Mouse (Mus musculus) ovary, postnatal 36 days (tissue): ENCODE results near the gene Shf.
"Not testable (repeated sequence)": the region's sequence is repeated elsewhere in the genome, so short reads cannot be mapped to it uniquely, and the experiment has no call there.

ENCODE experiments used
- DNase-seq: peaks from one replicate; pipeline ENCODE4 v3.0.0; 2022; ENCODE audit warnings: low spot score, mixed read lengths

The Shf gene

DNA sequence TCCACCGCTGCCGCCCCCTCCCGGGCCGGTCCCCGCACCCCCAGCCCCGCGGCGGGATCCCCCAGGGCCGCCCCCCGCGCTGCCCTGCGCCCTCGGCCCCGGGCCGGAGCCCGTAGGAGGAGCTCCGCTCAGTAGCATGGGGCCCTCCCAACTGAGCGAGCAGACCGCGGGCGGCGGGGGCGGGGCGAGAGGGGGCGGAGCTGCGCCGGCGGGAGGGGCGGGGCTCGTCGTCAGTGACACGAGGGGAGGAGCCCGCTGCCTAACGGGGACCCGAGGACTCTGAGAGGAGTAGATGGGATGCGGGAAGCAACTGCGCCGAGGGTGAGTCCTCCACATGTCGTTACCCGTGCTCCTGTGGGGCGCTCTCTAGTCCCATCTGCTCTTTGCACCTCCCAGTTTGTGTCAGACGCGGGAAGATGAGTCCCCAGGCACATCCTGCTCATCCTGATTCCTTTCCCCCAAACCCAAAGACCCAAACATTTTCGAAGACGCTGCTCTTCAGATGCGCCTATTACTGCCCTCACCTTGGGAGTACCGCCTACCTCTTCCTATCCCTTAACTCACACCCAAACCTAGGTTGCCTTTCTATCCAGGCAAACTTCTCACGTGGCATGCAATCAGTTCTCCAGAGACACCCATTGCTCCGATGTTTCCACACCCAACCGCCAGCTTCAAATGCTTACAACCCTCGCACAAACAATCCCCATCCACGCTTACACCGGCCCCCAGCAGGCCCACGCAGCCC lies at the start of gene Shf:
Gene Shf (minus strand): TSS at position 168 of the 745 bp plus-strand sequence.
- peak; percentile 90 for DNase-seq

DNA sequence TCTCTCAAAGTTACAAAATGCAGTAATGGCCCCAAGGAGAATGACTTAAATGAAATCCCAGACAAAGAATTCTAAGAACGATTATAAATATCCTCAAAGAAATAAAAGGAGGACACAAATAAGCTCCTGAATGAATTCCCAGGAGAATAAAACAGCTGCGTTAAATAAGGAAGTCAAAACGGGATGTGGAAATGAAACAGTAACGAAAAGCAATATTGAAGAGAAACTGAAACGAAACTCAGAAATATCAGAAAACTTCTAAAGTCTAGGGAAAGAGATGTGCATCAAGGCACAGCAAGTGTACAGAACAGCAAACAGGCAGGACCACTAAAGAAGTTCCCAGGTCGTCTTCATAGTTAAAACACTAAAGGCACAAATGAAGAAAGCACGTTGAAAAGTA lies 40.0 kb upstream of the Shf start:
- no peak for DNase-seq

DNA sequence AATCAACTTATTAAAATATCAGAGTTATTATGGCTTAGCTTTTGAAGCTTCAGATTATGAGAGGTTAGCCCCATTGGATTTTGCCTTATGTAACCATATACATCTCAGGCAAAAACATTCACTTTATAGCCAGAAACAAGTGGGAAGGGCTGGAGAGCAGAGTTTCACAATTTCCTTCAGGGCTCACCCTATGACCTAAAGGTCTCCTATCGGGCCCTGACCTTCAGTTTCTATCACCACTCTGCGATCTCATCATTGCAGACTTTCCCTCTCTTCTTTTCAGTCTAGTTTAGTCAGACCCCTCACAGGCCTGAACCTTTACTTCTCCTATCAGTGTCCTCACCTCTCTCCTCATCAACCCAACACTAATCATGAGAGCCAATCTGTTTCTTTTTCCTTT lies 38.6 kb upstream of the Shf start:
- DNase-seq = no peak

DNA sequence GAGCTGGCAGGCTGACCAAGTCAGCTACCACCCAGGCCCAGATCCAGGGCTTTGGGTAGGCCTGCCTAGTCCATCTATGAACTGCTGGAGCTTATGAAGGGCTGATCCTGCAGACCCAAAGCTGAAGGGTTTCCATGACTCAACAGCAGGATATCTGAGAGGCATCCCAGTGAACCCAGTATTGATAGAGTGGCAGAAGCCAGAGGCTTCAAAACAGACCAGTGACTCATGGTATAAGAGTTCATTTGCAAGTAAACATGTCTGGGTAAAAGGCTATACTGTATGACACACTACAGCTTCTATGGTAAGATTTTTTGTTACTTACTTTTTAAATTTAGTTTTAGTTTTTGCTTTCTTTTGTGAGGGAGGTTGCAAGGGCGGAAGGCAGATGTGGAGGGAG lies 27.2 kb upstream of the Shf start:
- no peak for DNase-seq

DNA sequence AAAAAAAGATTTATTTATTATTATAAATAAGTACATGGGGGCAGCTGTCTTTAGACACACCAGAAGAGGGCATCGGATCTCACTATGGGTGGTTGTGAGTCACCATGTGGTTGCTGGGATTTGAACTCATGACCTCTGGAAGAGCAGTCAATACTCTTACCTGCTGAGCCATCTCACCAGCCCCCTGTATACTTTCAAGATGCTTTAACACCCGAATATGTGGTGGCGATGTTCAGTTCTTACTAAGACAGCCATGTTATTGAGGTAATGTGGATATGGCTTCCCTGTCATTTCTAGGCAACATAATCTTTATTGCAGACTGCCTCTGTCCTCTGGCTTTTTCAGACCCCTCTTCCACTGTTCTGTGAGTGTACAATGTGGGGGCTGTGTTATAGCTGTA lies 18.2 kb upstream of the Shf start:
- DNase-seq = not testable (repeated sequence)

DNA sequence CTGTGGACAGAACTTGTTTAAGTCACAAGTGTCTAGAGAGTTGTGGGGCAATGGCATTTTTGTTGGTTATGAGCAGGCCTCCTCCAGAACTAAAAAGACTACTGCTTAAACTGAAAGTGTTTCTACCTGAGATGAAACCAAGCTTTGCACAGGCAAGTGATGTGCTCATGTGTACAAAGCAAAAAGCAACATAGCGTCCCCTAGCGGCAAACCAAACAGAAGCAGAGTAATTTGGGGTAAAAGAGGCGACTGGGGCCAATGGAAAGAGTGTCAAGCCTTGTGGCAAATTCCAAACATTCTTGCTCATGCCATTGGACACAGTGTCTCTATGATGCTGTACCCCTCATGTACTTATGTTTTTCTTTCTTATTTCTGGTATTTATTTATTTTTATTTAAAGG lies 16.1 kb upstream of the Shf start:
- no peak for DNase-seq

DNA sequence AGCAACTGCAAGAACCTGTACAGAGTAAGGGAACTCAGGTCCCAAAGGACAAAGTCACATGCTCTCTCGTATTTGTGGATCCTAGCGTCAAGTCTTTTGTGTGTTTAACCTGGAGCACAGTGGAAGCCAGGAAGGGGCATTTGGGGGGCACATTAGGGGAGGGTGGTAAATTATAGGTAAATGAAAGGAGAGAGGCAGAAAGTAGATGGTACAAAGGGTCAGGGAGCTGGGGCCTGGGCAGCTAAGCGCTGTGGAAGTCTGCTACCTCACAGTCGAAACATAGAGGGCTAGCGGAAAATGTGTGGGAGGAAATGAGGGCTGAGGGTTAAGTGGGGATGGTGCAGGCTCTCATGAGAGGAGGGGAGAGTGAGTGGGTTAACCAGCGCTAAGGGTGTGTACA lies 13.2 kb upstream of the Shf start:
- DNase-seq = no peak

DNA sequence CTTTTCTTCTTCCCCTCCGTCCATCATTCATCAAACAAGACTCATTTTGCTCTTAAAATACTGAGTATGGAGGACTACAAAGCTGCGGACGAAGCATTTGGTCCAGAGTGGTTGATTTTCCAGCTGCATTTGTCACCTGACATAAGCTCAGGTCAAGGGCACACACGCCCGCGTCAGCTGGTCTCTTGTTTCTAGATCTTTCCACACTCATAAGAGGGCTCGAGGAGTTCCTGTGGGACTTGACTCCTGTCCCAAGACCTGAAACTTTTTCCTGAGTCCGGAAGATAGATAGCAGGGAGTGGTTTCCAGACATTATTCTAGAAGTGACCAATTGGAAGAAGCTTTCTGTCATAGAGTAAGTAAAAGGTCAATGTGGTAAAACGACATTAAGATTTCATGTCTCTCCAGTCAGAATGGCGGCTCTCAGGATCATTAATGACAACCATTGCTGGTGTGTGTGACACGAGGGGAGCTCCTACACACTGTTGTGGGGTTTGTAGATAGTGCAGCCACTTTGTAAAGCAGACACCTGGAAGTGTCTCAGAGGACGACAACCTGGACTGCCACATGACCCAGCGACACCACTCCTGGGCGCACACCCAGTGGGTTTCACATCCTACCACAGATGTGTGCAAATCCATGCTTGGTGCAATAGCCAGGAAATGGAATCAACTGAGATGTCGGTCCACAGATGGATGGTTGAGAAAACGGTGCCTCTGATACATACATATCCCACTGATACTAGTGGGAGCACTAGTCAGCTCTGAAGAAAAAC lies 12.6 kb upstream of the Shf start:
- DNase-seq = no peak

DNA sequence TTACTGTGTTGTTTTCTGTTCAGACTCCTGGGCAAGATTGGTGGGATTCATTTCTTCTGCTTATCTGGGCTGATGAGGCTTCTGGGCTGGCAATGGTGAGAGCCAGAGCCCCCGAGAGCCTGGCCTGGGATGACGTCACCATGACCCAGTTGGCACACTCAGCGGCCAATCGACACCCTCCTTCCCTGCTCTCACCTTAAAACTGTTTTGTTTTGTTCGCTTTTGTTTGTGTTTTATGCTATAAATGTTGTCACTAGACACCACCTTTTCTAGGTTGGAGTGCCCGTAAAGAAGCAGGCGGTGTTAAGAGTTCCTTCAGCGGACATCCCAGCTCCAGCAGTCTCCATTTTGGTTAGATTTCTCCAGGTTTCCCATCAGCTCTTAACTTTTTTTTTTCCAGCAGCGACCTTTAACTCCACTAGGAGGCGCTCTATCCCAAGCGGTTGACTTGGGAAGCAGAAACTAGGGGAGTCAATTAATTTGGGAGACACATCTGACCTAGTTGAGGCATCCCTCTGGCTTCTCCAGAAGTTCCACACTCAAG lies 11.9 kb upstream of the Shf start:
- no peak for DNase-seq

DNA sequence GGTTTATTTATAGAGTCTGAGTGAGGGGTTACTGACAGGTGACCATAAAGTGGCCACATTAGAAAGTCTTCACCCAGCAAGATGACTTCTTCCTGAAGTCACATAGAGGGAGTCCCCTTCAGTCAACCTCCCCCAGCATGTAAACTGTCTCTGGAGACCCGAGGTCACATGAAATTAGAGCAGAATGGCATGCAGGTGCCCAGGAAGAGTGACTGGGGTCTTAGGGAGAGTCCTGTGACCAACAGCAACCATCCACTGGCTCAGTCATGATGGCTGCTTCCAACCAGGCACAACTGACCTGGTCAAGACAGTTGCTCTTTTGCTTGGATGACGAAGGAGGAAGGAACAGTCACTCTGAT lies 10.3 kb upstream of the Shf start:
- DNase-seq = no peak

DNA sequence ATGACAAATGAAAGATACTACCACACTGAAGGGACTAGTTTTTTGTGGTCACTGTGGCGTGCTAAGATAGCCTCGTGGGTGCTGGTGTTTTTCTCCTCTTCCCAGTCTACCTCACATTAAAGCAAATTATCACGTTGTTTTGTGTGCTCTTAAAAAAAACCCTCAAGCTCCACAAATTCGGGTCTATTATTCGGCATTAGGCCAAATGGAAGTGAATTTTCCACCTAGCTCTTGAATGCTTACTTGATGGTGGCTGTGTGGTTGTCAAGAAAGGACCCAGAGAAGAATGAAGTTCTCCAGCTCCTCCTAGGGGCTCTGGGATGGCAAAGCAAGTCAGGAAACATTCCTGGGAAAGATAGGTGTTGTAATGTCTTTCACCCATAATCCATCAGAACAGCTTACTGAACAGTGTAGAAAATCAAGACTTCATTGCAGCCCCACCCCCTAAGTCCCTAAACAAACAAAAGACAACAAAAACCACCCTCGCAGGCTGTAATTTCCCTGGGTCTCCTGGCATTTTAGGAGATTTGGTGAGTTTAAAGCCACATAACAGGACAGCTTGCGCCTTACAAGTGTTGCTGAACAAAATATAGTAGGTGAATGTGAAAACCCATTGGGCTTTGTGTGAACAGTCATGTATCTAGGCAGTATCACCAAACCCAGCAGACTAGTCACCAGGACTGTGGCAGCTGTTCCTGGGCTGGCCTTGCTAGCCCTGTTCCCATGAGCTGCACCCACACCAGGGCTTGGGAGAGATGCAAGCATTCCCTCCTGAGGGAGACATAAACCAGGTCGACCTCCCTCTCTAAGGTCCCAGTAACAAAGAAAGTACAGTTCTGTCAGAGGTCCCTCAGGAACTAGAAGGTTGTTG lies 9.7 kb upstream of the Shf start:
- DNase-seq = no peak

DNA sequence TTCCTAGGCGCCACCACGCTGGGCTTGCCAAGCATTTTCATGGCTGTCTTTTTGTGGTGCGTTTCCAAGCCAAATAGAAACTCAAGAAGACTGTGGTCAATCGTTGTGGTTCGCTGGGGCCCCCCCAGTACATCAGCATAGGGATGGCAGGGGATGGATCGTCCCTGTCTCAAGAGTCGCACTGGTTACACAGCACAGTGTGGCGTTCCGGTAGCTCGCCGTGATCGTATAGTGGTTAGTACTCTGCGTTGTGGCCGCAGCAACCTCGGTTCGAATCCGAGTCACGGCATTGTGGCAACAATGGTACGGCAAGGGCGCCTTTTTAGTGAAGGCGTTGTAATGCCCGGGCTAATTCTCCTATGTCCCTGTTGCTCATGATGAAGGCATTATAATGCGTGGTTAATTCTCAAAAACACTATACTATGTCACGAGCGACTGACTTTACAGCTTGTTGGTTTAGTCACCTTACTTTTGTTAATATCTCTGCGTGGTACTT lies 8.8 kb upstream of the Shf start:
- peak; percentile 72 for DNase-seq

DNA sequence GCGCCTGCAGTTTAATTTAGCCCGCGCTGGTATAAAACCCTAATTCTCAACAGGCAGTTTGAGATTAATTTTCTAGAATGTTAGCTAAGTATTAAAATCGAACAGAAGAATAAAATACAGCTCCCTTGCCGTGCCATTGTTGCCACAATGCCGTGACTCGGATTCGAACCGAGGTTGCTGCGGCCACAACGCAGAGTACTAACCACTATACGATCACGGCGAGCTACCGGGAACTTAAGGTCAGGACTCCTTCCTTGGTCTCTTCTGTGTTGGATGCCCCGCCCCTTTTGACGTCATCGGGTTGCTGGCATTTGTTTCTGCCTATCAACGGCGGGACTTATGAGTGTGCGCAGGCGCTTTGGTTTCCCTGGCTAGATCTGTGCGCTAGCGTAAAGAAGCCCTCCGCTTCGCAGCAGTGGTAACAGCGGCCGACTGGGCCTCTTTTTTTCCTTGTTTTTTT lies 8.3 kb upstream of the Shf start:
- DNase-seq = peak; percentile 95

DNA sequence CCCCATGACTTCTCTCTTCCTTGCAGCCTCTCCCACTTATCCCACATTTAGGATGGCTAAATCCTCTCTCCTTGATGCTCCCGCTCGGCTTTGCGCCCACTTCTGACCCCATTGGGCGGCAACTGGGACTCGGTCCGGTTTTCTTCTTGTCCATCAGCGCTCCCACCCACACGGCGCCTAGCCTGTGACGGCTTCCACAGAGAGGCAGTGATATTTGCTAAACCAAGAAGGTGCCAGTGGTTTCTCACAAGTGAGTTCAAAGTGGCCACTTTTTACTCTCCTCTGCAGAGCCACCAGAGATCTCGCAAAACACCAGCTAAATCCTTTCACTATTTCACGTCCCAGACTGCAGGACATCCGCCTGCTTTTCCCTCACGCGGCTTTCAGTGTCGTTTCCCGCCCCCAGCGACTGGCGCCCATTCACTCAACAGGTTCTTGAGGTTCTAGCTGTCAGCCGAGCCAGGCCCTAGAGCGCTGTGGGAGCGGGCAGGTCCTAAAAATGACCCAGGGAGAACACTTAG lies 7.1 kb upstream of the Shf start:
- DNase-seq = peak; percentile 40

DNA sequence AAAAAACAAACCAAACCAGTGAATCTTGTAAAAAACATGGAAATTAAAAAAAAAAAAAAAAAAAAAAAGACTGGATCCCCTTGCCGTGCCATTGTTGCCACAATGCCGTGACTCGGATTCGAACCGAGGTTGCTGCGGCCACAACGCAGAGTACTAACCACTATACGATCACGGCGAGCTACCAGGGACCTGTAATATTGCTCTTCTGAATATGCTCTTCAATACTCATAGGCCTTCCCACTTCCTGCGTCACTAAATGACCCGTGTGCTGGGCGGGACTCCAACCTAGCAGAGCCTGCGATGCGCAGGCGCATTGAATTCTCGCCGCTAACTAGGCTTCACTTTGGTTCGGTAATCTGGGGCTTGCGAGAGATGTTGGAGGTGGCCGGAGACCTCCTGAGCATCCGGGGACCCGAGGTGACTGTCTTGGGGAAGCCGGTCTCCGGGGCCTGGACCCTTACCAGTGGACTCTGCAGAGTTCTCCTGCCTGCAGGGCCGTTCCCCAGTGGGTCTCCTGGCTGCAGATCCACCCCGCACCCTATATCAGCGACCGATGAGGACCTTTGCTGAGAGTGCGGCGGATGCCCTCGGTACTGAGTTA lies 6.5 kb upstream of the Shf start:
- DNase-seq = peak; percentile 87

DNA sequence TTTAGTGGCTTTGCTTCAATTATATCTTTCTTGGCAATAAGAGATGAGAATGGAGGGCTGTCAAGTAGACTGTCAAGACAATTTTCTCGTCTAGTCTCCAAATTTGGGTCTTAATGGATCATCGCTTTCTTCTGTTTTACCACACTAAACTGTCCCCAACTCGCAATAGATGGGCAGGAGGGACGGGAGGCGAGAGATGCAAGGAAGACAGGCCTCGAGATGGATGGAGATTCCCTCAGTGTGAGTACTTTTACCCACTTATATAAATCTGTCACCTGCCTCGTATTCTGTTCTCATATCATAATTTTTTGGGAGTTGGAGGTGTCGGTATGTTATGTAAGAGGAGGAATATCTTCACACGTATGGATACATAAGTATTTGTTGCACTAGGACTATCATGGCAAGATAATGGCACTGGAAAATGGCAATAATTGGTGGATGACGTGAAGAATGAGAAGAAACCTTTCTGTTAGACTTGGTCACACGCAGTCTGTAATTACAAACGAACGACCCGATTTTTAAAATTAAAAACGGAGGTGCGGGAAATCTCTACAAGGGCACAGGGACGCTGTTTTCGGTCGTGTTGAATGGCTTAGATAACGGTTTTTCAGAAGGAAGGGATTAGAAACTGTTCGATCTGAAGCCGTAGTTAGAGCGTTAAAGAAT lies 5.8 kb upstream of the Shf start:
- DNase-seq = no peak

DNA sequence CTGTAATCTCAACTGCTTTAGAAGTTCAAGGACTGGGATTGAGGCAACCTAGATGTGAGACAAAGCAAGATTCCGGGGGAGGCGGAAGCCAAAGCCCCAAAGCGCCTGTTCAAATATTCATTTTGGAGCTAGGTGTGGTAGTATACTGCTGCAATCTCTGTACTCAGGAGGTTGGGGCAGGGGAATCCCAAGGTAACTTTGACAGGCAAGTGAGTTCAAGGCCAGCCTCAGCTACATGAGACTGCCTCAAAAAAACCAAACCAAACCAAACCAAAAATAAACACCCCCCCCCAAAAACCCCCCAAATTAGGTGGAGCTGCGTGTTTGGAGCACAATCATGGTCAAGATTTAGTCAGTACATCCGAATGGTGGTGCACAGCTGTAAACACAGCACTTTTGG lies 5.0 kb upstream of the Shf start:
- DNase-seq = no peak

DNA sequence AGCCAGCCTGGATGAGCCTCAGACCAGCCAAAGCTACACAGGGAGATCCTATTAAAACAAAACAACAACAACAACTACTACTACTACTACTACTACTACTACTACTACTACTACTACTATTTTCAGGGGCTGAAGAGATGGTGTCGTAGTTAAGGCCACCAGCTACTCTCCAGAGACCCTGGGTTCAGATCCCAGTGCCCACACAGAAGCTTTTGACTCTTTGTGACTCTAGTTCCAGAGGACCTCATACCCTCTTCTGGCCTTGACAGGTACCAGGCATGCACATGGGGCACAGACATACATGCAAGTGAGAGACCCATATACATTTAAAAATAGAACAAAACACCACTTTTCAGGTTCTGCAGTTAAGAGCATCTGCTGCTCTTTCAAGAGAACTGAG lies 3.6 kb upstream of the Shf start:
- DNase-seq = no peak

DNA sequence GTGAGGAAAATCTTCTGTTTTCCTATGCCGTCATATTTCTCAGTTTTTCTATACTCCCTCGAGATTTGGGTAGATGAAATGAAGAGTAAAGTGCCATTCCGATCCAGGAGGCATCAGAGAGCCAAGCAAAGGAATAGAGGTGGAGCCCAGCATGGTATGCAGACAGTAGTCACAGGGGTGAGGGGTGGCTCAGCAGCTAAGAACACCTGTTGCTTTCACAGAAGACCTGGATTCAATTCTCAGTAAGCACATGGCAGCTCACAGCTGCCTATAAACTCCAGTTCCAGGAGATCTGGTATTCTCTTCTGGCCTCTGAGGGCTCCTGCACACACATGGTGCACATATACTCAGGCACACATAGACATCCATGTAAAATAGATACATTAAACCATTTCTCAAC lies 3.1 kb upstream of the Shf start:
- DNase-seq = no peak

DNA sequence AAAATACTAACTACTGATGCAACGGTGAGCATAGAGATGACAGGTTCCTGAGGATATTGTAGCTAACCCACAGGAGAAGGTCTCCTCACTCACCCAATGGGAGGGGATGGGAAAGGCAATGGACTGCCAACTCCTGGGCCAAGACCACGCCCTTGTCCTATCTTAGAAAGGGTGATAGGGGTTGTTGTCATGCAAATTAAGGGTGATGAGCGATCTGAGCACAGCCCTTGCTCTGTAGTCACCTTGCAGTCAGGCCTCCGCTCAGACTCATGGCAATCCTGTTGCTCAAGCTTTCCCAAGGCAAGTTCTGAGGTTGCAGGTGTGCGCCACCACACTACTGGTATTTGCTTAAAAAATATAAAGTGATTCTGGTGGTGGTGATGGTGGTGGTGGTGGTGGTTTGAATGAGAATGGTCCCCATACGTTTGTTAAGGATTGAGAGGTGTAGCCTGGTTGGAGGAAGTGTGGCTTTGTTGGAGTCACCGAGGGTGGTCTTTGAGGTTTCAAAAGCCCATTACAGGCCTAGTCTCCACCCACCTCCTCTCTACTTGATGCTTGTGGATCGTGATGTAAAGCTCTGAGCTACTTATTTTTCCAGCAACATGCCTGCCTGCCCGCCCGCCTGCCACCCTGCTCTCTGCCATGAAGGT lies 1.3 kb upstream of the Shf start:
- no peak for DNase-seq
